Mouse (Mus musculus): Measurements from ENCODE around the gene Wdr81.
A peak's percentile ranks its signal among the peaks of the same experiment; 100 is the strongest.

Wdr81 gene

GRCm38 (mm10) chr11:75400099-75400498 is 54.4 kb downstream of the Wdr81 start:
- no peak for DNase-seq (ENCODE audit: low read depth, low spot score)

GRCm38 (mm10) chr11:75399411-75399841 is 55.1 kb downstream of the Wdr81 start:
- no peak for DNase-seq (ENCODE audit: low read depth, low spot score)

- no peak for DNase-seq (ENCODE audit: low read depth, low spot score)
Measured at GRCm38 (mm10) chr11:75397452-75397851, 57.1 kb downstream of the Wdr81 start.

GRCm38 (mm10) chr11:75395611-75396010 is 58.9 kb downstream of the Wdr81 start:
- DNase-seq (ENCODE audit: low read depth, low spot score), result peak; percentile 75

All from A20 (cell line).